Mouse (Mus musculus): Measurements from ENCODE around the gene Kat5. TPM values are rescaled to one million over a fixed set of nuclear protein-coding genes. Genes with fewer than 3 reads are reported as not detected.
A peak's percentile ranks its signal among the peaks of the same experiment; 100 is the strongest.

Kat5 gene
- polyA plus RNA-seq, 1 experiment from 2014 or later: 61.3 TPM

GRCm38 (mm10) chr19:5558770-5559169 lies 51.3 kb downstream of the Kat5 start:
- H3K4me2 ChIP-seq (replicated peaks): peak overlapping the region; percentile 13; the same call in 1 of the 2 replicates
- no peaks in the 10 kb centered on the region for H3K36me3 ChIP-seq
- peaks cover 13% of the 10 kb centered on the region for H3K4me1 ChIP-seq
- H3K9ac ChIP-seq: no peak overlapping the region
- H3K27ac ChIP-seq: no peak overlapping the region
- ATAC-seq (ENCODE audit: insufficient number of reproducible peaks, insufficient read depth, low FRiP score, low TSS enrichment): no peak
- H3K27me3 ChIP-seq: peaks cover 84% of the 10 kb centered on the region
- H3K9me3 ChIP-seq: no peaks in the 10 kb centered on the region
- 0 out of 2 replicates have a peak overlapping the region, but pooled peaks have one; percentile 36 for H3K4me3 ChIP-seq
- 54% methylated on average over 8 of the region's 8 CpGs for WGBS

GRCm38 (mm10) chr19:5558169-5558568 lies 51.9 kb downstream of the Kat5 start:
- H3K4me3 ChIP-seq: no peak overlapping the region

GRCm38 (mm10) chr19:5554212-5554611 lies 55.8 kb downstream of the Kat5 start:
- Histone ChIP-seq H3K9me3 (no peaks in the 10 kb centered on the region), H3K27me3 (peaks cover 45% of the 10 kb centered on the region), H3K27ac (no peak overlapping the region), H3K4me3 (no peak overlapping the region), H3K4me2 (replicated peaks) (no peak overlapping the region), H3K4me1 (no peaks in the 10 kb centered on the region; the same call in 1 of the 2 replicates), H3K9ac (no peak overlapping the region), H3K36me3 (no peaks in the 10 kb centered on the region)
- no peak for ATAC-seq (ENCODE audit: insufficient number of reproducible peaks, insufficient read depth, low FRiP score, low TSS enrichment)
- 69% methylated on average over 14 of the region's 14 CpGs for WGBS

More at GRCm38 (mm10) chr19:5558169-5558568, 51.9 kb downstream of the Kat5 start:
- Histone ChIP-seq H3K27me3 (peaks cover 84% of the 10 kb centered on the region), H3K27ac (no peak overlapping the region), H3K9me3 (no peaks in the 10 kb centered on the region), H3K36me3 (no peaks in the 10 kb centered on the region), H3K4me2 (replicated peaks) (no peak overlapping the region), H3K4me1 (peaks cover 13% of the 10 kb centered on the region), H3K9ac (no peak overlapping the region)
- 41% methylated on average over 7 of the region's 7 CpGs for WGBS
- no peak for ATAC-seq (ENCODE audit: insufficient number of reproducible peaks, insufficient read depth, low FRiP score, low TSS enrichment)

- Histone ChIP-seq H3K9ac (no peak overlapping the region), H3K4me1 (no peaks in the 10 kb centered on the region; the same call in 1 of the 2 replicates), H3K27ac (no peak overlapping the region), H3K4me3 (no peak overlapping the region), H3K27me3 (peaks cover 41% of the 10 kb centered on the region), H3K36me3 (no peaks in the 10 kb centered on the region), H3K4me2 (replicated peaks) (no peak overlapping the region), H3K9me3 (no peaks in the 10 kb centered on the region)
- WGBS: 37% methylated on average over 8 of the region's 8 CpGs
- no peak for ATAC-seq (ENCODE audit: insufficient number of reproducible peaks, insufficient read depth, low FRiP score, low TSS enrichment)
Observed at GRCm38 (mm10) chr19:5553802-5554201, 56.2 kb downstream of the Kat5 start.

Other genes with a start within 250 kb of the Kat5 start
- gene Eif1ad, start 243.5 kb downstream of the Kat5 start, polyA plus RNA-seq (2016; fragmentation: Nextera tagmentation; extraction: Ambion mirVana): 63.5 and 66.8 TPM in 2 replicates
- 384 and 411 TPM in 2 replicates for gene Banf1, start 243.1 kb downstream of the Kat5 start, polyA plus RNA-seq (2016; fragmentation: Nextera tagmentation; extraction: Ambion mirVana)
- 98.9 and 107 TPM in 2 replicates for gene Sart1, start 221.5 kb downstream of the Kat5 start, polyA plus RNA-seq (2016; fragmentation: Nextera tagmentation; extraction: Ambion mirVana)
- gene Tsga10ip, start 207.7 kb downstream of the Kat5 start, polyA plus RNA-seq (2016; fragmentation: Nextera tagmentation; extraction: Ambion mirVana): 0.45 and 0.55 TPM in 2 replicates
- 303 and 323 TPM in 2 replicates for gene Drap1, start 185.3 kb downstream of the Kat5 start, polyA plus RNA-seq (2016; fragmentation: Nextera tagmentation; extraction: Ambion mirVana)
- gene AI837181, start 185.1 kb downstream of the Kat5 start, polyA plus RNA-seq (2016; fragmentation: Nextera tagmentation; extraction: Ambion mirVana): 67.2 and 67.9 TPM in 2 replicates
- gene Fosl1, start 162.7 kb downstream of the Kat5 start, polyA plus RNA-seq (2016; fragmentation: Nextera tagmentation; extraction: Ambion mirVana): not detected in 2 replicates
- gene Ccdc85b, start 152.3 kb downstream of the Kat5 start, polyA plus RNA-seq (2016; fragmentation: Nextera tagmentation; extraction: Ambion mirVana): 10.8 and 11.0 TPM in 2 replicates
- gene Fibp, start 149.6 kb downstream of the Kat5 start, polyA plus RNA-seq (2016; fragmentation: Nextera tagmentation; extraction: Ambion mirVana): 146 and 150 TPM in 2 replicates
- gene Ctsw, start 141.7 kb downstream of the Kat5 start, polyA plus RNA-seq (2016; fragmentation: Nextera tagmentation; extraction: Ambion mirVana): 1.9 and 2.1 TPM in 2 replicates
- 145 TPM in 2 replicates for gene Efemp2, start 136.3 kb downstream of the Kat5 start, polyA plus RNA-seq (2016; fragmentation: Nextera tagmentation; extraction: Ambion mirVana)
- gene Mus81, start 121.8 kb downstream of the Kat5 start, polyA plus RNA-seq (2016; fragmentation: Nextera tagmentation; extraction: Ambion mirVana): 44.1 and 46.6 TPM in 2 replicates
- 2,582 and 2,586 TPM in 2 replicates for gene Cfl1, start 119.8 kb downstream of the Kat5 start, polyA plus RNA-seq (2016; fragmentation: Nextera tagmentation; extraction: Ambion mirVana)
- gene 1700020D05Rik, start 106.5 kb downstream of the Kat5 start, polyA plus RNA-seq (2016; fragmentation: Nextera tagmentation; extraction: Ambion mirVana): 0.15 TPM in 1 of 2 replicates, not detected in the other
- 11.9 and 15.2 TPM in 2 replicates for gene Snx32, start 99.7 kb downstream of the Kat5 start, polyA plus RNA-seq (2016; fragmentation: Nextera tagmentation; extraction: Ambion mirVana)
- gene Ovol1, start 49.6 kb downstream of the Kat5 start, polyA plus RNA-seq (2016; fragmentation: Nextera tagmentation; extraction: Ambion mirVana): 1.3 and 1.6 TPM in 2 replicates
- 2.8 and 3.2 TPM in 2 replicates for gene Ap5b1, start 42.2 kb downstream of the Kat5 start, polyA plus RNA-seq (2016; fragmentation: Nextera tagmentation; extraction: Ambion mirVana)
- gene Rnaseh2c, start 8.4 kb downstream of the Kat5 start, polyA plus RNA-seq (2016; fragmentation: Nextera tagmentation; extraction: Ambion mirVana): 148 and 158 TPM in 2 replicates
- 46.5 and 49.3 TPM in 2 replicates for gene Rela, start 27.2 kb upstream of the Kat5 start, polyA plus RNA-seq (2016; fragmentation: Nextera tagmentation; extraction: Ambion mirVana)
- gene Sipa1, start 53.5 kb upstream of the Kat5 start, polyA plus RNA-seq (2016; fragmentation: Nextera tagmentation; extraction: Ambion mirVana): 27.0 and 28.7 TPM in 2 replicates
- gene Map3k11, start 78.5 kb upstream of the Kat5 start, polyA plus RNA-seq (2016; fragmentation: Nextera tagmentation; extraction: Ambion mirVana): 24.7 and 26.0 TPM in 2 replicates
- 33.1 and 37.9 TPM in 2 replicates for gene Pcnx3, start 78.7 kb upstream of the Kat5 start, polyA plus RNA-seq (2016; fragmentation: Nextera tagmentation; extraction: Ambion mirVana)
- gene Kcnk7, start 94.1 kb upstream of the Kat5 start, polyA plus RNA-seq (2016; fragmentation: Nextera tagmentation; extraction: Ambion mirVana): 0.24 TPM in 1 of 2 replicates, not detected in the other
- 14.4 TPM in 2 replicates for gene Ehbp1l1, start 116.1 kb upstream of the Kat5 start, polyA plus RNA-seq (2016; fragmentation: Nextera tagmentation; extraction: Ambion mirVana)
- 143 and 150 TPM in 2 replicates for gene Fam89b, start 119.4 kb upstream of the Kat5 start, polyA plus RNA-seq (2016; fragmentation: Nextera tagmentation; extraction: Ambion mirVana)
- gene Ltbp3, start 130.7 kb upstream of the Kat5 start, polyA plus RNA-seq (2016; fragmentation: Nextera tagmentation; extraction: Ambion mirVana): 25.3 and 27.0 TPM in 2 replicates
- 78.8 and 80.0 TPM in 2 replicates for gene Scyl1, start 161.2 kb upstream of the Kat5 start, polyA plus RNA-seq (2016; fragmentation: Nextera tagmentation; extraction: Ambion mirVana)

Data from embryonic facial prominence, embryonic 12.5 days (tissue).